Mouse (Mus musculus): ENCODE results near the gene Adgrg1.

GRCm38 (mm10) chr8:94992996-94993724, 18.6 kb downstream of the Adgrg1 start:
- TF ChIP-seq CTCF (IDR thresholded peaks at IDR 0.05; ENCODE audit: extremely low read depth, insufficient read depth, low read length) (no peak), POLR2A (IDR thresholded peaks at IDR 0.05; ENCODE audit: extremely low read depth, insufficient read depth, low read length) (no peak)
